Mouse (Mus musculus) liver, adult 2 months (tissue): ENCODE measurements around the gene Pla2g4b. TPM values are rescaled to one million over a fixed set of nuclear protein-coding genes. Genes with fewer than 3 reads are reported as not detected.

Experiments
- DNase-seq: peaks from one replicate; pipeline ENCODE4 v3.0.0-alpha.2; 2011; ENCODE audit warnings: low read depth, low spot score; ENCODE audit errors: extremely low read depth
- H3K27ac ChIP-seq: fragments of 200-500 bp; replicated peaks from 2 replicates; pipeline ENCODE4 v1.5.1; 2012; ENCODE audit warnings: low read depth, mild to moderate bottlenecking, control low read depth, inconsistent platforms, low read length; ENCODE audit not compliant: insufficient read depth
- H3K27me3 ChIP-seq: fragments of 200-500 bp; 2 replicates; pipeline ENCODE4 v1.6.1; 2012; ENCODE audit warnings: mild to moderate bottlenecking, moderate library complexity, low read length, inconsistent platforms; ENCODE audit not compliant: control insufficient read depth, insufficient read depth
- H3K36me3 ChIP-seq: fragments of 200-500 bp; 2 replicates; pipeline ENCODE4 v1.6.1; 2012; ENCODE audit warnings: low read length, inconsistent platforms; ENCODE audit not compliant: control insufficient read depth, insufficient read depth
- H3K4me1 ChIP-seq: fragments of 200-500 bp; 2 replicates; pipeline ENCODE4 v1.6.1; 2011; ENCODE audit warnings: low read length; ENCODE audit not compliant: control insufficient read depth, insufficient read depth
- H3K4me3 ChIP-seq: fragments of 200-500 bp; 2 replicates; pipeline ENCODE4 v1.5.1; 2011; ENCODE audit warnings: low read depth, mild to moderate bottlenecking, control low read depth, low read length, moderate library complexity; ENCODE audit not compliant: insufficient read depth
- H3K79me2 ChIP-seq: fragments of 200-500 bp; 2 replicates; pipeline ENCODE4 v1.6.1; 2012; ENCODE audit warnings: inconsistent platforms, mild to moderate bottlenecking, low read length, moderate library complexity; ENCODE audit not compliant: control insufficient read depth, insufficient read depth
- H3K9ac ChIP-seq: fragments of 200-500 bp; 2 replicates; pipeline ENCODE4 v1.6.1; 2012; ENCODE audit warnings: low read depth, mild to moderate bottlenecking, control low read depth, inconsistent platforms, low read length
- CTCF ChIP-seq: fragments of 200-500 bp; IDR thresholded peaks from 2 replicates; pipeline ENCODE4 v1.5.1; 2011; ENCODE audit warnings: low read depth, low read length, control low read depth
- POLR2A ChIP-seq: fragments of 200-500 bp; IDR thresholded peaks from 2 replicates; pipeline ENCODE4 v1.6.1; 2011; ENCODE audit warnings: low read length, control low read depth; ENCODE audit not compliant: insufficient read depth; ENCODE audit errors: extremely low read depth
- WGBS: fragments of 180-500 bp; shearing (Covaris S2); methylation state at CpG from one replicate; pipeline ENCODE4 v1.1.7; 2018; 5-methylcytosine and 5-hydroxymethylcytosine counted together
- polyA plus RNA-seq: library from polyadenylated mRNA; depleted of rRNA; stranded (reverse); fragments of >200 nt; gene quantifications from 2 replicates; pipeline ENCODE4 v1.2.3, GENCODE M21; 2012
- total RNA-seq: library from RNA; depleted of rRNA; stranded (reverse); fragments of >200 nt; gene quantifications from 2 replicates; pipeline ENCODE4 v1.2.3, GENCODE M21; 2014

Gene Pla2g4b
- total and polyA plus RNA-seq, 2 experiments: 0.37 to 2.0 TPM

DNA sequence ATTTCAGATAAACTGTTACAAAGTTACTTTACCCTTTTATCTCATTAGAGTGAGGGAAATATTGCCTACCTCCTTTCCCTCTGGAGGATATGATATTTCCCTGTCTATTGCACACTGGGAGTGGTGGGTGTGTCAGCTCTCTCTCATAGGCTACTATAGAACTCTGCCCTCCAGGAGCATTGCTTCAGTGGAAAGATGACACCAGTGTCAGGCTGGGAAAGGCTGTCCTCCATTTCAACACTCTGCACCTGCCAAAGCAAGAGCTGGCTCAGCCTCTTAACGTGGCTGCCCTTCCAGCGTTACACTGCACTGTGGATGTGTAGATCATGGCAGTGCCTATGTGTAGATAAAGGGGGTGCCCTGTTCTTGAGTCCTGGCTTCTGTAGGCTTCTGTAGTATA is 40.9 kb upstream of the Pla2g4b start:
- TF ChIP-seq CTCF (no peak), POLR2A (no peak)
- H3K4me1 ChIP-seq: peaks cover 6% of the 10 kb centered on the region; the same call in 1 of the 2 replicates
- DNase-seq: peak; percentile 49

DNA sequence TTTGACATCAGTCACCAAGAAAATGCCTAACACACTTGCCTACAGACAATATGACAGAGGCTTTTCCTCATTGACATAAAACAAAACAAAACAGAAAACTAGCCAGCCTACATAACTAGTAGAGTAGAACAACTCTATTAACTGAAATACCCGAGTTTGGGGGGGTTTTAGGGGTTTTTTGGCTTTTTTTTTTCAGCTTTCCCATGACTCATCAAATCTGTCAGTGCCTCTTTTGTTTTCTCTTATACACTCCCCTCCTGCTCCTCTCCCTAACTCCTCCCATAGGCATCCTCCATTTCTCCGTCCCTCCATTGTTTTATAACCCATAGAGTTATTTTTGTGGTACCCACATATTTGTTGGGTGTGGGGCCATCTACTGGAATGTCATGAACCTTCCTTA is 39.7 kb upstream of the Pla2g4b start:
- no peak for TF ChIP-seq CTCF
- no peak for TF ChIP-seq POLR2A
- no peak for DNase-seq
- H3K36me3 ChIP-seq: no peaks in the 10 kb centered on the region
- 70% methylated on average over 2 of the region's 2 CpGs for WGBS
- H3K9ac ChIP-seq: no peak overlapping the region
- no peaks in the 10 kb centered on the region for H3K79me2 ChIP-seq
- no peaks in the 10 kb centered on the region for H3K27me3 ChIP-seq
- H3K4me3 ChIP-seq: no peak overlapping the region
- H3K27ac ChIP-seq: no peak overlapping the region
- peaks cover 6% of the 10 kb centered on the region; the same call in 1 of the 2 replicates for H3K4me1 ChIP-seq

More for the DNA sequence above, 40.9 kb upstream of the Pla2g4b start:
- Histone ChIP-seq H3K36me3 (no peaks in the 10 kb centered on the region), H3K27me3 (no peaks in the 10 kb centered on the region), H3K27ac (no peak overlapping the region), H3K4me3 (no peak overlapping the region), H3K9ac (no peak overlapping the region), H3K79me2 (no peaks in the 10 kb centered on the region)
- 50% methylated on average over 2 of the region's 2 CpGs for WGBS

DNA sequence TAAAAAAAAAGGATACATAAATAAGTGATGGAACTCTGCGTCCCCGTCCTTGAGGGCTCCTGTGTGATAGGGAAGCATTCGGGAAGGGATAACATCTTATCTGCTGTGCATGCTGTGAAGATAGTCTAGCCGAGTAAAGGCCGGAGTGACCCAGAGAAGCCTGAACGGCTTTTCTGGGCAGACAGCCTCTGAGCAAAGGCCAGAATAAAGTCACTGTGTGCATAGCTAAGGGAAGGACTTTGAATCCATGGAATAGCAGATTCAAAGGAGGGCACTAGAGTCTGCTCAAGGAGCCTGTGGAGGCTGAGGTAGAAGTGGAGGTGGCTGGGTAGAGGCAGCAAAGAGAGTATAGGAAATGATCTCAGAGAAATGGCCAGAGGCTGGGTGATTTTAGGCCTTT is 38.4 kb upstream of the Pla2g4b start:
- Histone ChIP-seq H3K4me3 (no peak overlapping the region), H3K9ac (no peak overlapping the region), H3K27ac (no peak overlapping the region), H3K36me3 (no peaks in the 10 kb centered on the region), H3K4me1 (no peaks in the 10 kb centered on the region), H3K27me3 (no peaks in the 10 kb centered on the region), H3K79me2 (no peaks in the 10 kb centered on the region)
- peak; percentile 36 for DNase-seq
- TF ChIP-seq POLR2A (no peak), CTCF (no peak)
- 45% methylated on average over 6 of the region's 6 CpGs for WGBS

- no peak for TF ChIP-seq POLR2A
- TF ChIP-seq CTCF: no peak
- WGBS: 65% methylated on average over 9 of the region's 9 CpGs
- no peaks in the 10 kb centered on the region for H3K36me3 ChIP-seq
- H3K4me1 ChIP-seq: no peaks in the 10 kb centered on the region
- peak overlapping the region; percentile 10; the same call in 1 of the 2 replicates for H3K27ac ChIP-seq
- H3K79me2 ChIP-seq: no peaks in the 10 kb centered on the region
- H3K4me3 ChIP-seq: no peak overlapping the region
- no peak overlapping the region for H3K9ac ChIP-seq
- peak; percentile 14 for DNase-seq
- no peaks in the 10 kb centered on the region for H3K27me3 ChIP-seq
Observed at GRCm38 (mm10) chr2:119995391-119996281, 37.6 kb upstream of the Pla2g4b start.

GRCm38 (mm10) chr2:119997354-119997753 is 35.9 kb upstream of the Pla2g4b start:
- H3K4me1 ChIP-seq: no peaks in the 10 kb centered on the region
- WGBS: 88% methylated on average over 4 of the region's 4 CpGs
- DNase-seq: no peak
- no peak overlapping the region for H3K9ac ChIP-seq
- TF ChIP-seq POLR2A: no peak
- no peak for TF ChIP-seq CTCF
- no peaks in the 10 kb centered on the region for H3K27me3 ChIP-seq
- no peaks in the 10 kb centered on the region for H3K36me3 ChIP-seq
- H3K27ac ChIP-seq: no peak overlapping the region
- no peaks in the 10 kb centered on the region for H3K79me2 ChIP-seq
- no peak overlapping the region for H3K4me3 ChIP-seq

DNA sequence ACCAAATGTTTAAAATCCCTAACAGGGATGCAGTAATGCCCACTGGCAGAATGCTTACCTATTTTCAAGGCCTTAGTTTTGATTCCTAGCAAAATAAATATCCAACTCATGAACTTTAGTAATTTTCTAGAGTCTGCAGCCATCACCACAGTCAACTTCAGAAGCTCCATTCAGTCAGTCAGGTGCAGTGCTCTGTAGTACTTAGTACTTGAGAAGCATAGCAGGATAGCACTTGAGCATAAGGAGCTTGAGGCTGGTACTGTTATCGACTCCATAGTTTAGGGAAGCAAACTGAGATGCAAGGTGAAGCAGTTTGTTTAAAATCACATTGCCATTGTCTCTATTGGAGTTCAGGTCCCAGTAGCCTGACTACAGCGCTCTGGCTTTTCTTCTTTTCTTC is 33.5 kb upstream of the Pla2g4b start:
- H3K4me1 ChIP-seq: no peaks in the 10 kb centered on the region
- H3K79me2 ChIP-seq: no peaks in the 10 kb centered on the region
- no peaks in the 10 kb centered on the region for H3K36me3 ChIP-seq
- no peak overlapping the region for H3K9ac ChIP-seq
- TF ChIP-seq CTCF: no peak
- TF ChIP-seq POLR2A: no peak
- no peak overlapping the region for H3K4me3 ChIP-seq
- H3K27me3 ChIP-seq: no peaks in the 10 kb centered on the region
- WGBS: 96% methylated on average over 2 of the region's 2 CpGs
- DNase-seq: no peak
- H3K27ac ChIP-seq: no peak overlapping the region
